Mouse (Mus musculus) midbrain, embryonic 15.5 days (tissue): ENCODE data around the gene Cdh26. TPM values are rescaled to one million over a fixed set of nuclear protein-coding genes. Genes with fewer than 3 reads are reported as not detected.
A peak's percentile ranks its signal among the peaks of the same experiment; 100 is the strongest.

ENCODE experiments used
- ATAC-seq: fragments of 200-750 bp; cut with Nextera tagmentation; replicated peaks from 2 replicates; pipeline ENCODE4 v1.8.0; 2017; ENCODE audit warnings: moderate TSS enrichment
- H3K27ac ChIP-seq: fragments of 300-500 bp; sonication (generic); 2 replicates; pipeline ENCODE4 v1.5.1; 2015; ENCODE audit warnings: mild to moderate bottlenecking, inconsistent platforms
- H3K27me3 ChIP-seq: fragments of 300-500 bp; sonication (generic); replicated peaks from 2 replicates; pipeline ENCODE4 v1.6.1; 2015; ENCODE audit warnings: inconsistent platforms
- H3K36me3 ChIP-seq: fragments of 300-500 bp; sonication (generic); replicated peaks from 2 replicates; pipeline ENCODE4 v1.6.1; 2015; ENCODE audit warnings: inconsistent platforms
- H3K4me1 ChIP-seq: fragments of 300-500 bp; sonication (generic); 2 replicates; pipeline ENCODE4 v1.6.1; 2015; ENCODE audit warnings: inconsistent platforms
- H3K4me2 ChIP-seq: fragments of 300-500 bp; sonication (generic); 2 replicates; pipeline ENCODE4 v1.6.1; 2015; ENCODE audit warnings: inconsistent platforms, mild to moderate bottlenecking, moderate library complexity
- H3K4me3 ChIP-seq: fragments of 300-500 bp; sonication (generic); 2 replicates; pipeline ENCODE4 v1.5.1; 2015; ENCODE audit warnings: mild to moderate bottlenecking, inconsistent platforms
- H3K9ac ChIP-seq: fragments of 300-500 bp; sonication (generic); 2 replicates; pipeline ENCODE4 v1.6.1; 2015; ENCODE audit warnings: mild to moderate bottlenecking, inconsistent platforms
- H3K9me3 ChIP-seq: fragments of 300-500 bp; sonication (generic); 2 replicates; pipeline ENCODE4 v1.6.1; 2016; ENCODE audit warnings: inconsistent platforms
- WGBS: fragments of 180-500 bp; shearing (Covaris S2); methylation state at CpG from one replicate; pipeline ENCODE4 v1.1.7; 2015; ENCODE audit warnings: mixed read lengths; 5-methylcytosine and 5-hydroxymethylcytosine counted together
- polyA plus RNA-seq: library from polyadenylated mRNA; unstranded; fragments of >200 nt; fragmentation: Nextera tagmentation; extraction: Ambion mirVana; gene quantifications from 2 replicates; pipeline ENCODE4 v1.2.1, GENCODE M21; 2015

Cdh26 gene
- polyA plus RNA-seq, 1 experiment from 2014 or later, result 0.27 TPM

- H3K9me3 ChIP-seq, result no peaks in the 10 kb centered on the region
- H3K27ac ChIP-seq, result no peak overlapping the region
- peaks cover 6% of the 10 kb centered on the region for H3K4me1 ChIP-seq
- ATAC-seq, result no peak
- H3K4me2 ChIP-seq, result no peak overlapping the region
- no peaks in the 10 kb centered on the region for H3K36me3 ChIP-seq
- WGBS, result 90% methylated on average over 4 of the region's 4 CpGs
- no peaks in the 10 kb centered on the region for H3K27me3 ChIP-seq
- no peak overlapping the region for H3K9ac ChIP-seq
- no peak overlapping the region for H3K4me3 ChIP-seq
Measured at GRCm38 (mm10) chr2:178519321-178519720, 89.0 kb downstream of the Cdh26 start.

GRCm38 (mm10) chr2:178520216-178520615 lies 89.9 kb downstream of the Cdh26 start:
- no peak overlapping the region for H3K9ac ChIP-seq
- no peak for ATAC-seq
- no peak overlapping the region for H3K4me2 ChIP-seq
- no peak overlapping the region for H3K4me3 ChIP-seq
- WGBS, result 70% methylated on average over 2 of the region's 2 CpGs
- no peak overlapping the region for H3K27ac ChIP-seq
- H3K4me1 ChIP-seq, result peaks cover 6% of the 10 kb centered on the region
- no peaks in the 10 kb centered on the region for H3K36me3 ChIP-seq
- H3K27me3 ChIP-seq, result no peaks in the 10 kb centered on the region
- H3K9me3 ChIP-seq, result no peaks in the 10 kb centered on the region

DNA sequence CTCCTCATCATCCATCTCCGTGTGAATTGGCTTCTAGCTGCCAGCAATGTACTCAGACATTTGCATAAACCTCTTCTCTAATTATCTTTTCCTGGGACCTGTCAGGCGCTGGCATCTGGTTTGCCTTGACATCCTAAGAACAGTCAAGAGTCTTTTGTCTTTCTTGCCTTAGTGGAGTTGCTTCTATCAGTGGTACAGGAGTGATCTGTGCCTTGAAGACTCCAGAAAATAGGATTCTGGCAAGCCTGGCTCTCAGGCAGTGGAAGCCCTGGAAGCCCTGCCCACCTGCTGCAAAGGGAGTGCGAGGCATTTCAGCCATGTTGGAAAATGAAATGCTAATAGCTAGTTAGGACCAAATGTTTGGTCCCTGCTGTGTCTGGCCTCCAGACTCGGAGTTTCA lies 92.0 kb downstream of the Cdh26 start:
- no peak overlapping the region for H3K4me2 ChIP-seq
- no peaks in the 10 kb centered on the region for H3K9me3 ChIP-seq
- H3K27ac ChIP-seq, result 0 out of 2 replicates have a peak overlapping the region, but pooled peaks have one; percentile 10
- no peak overlapping the region for H3K4me3 ChIP-seq
- H3K27me3 ChIP-seq, result no peaks in the 10 kb centered on the region
- no peak overlapping the region for H3K9ac ChIP-seq
- no peaks in the 10 kb centered on the region for H3K36me3 ChIP-seq
- peaks cover 6% of the 10 kb centered on the region for H3K4me1 ChIP-seq
- 28% methylated on average over 4 of the region's 4 CpGs for WGBS
- no peak for ATAC-seq

DNA sequence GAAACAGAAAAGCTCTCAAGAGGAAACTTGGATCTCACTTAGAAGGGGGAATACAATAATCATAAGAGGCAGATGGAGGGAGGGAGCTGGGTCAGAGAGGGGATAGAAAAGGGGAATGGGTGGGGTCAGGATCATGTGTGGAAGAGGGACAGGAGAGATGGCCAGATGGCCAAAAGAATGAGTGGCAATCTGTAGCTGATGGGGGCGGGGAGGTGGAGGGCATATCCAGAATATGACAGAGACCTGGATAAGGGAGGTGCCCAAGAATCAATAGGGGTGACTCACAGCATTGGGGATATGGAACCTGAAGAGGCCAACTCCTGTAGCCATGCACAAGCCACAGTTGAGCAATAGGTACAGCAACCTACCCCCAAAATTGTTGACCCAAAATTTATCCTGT lies 92.5 kb downstream of the Cdh26 start:
- H3K9ac ChIP-seq, result no peak overlapping the region
- H3K27me3 ChIP-seq, result no peaks in the 10 kb centered on the region
- H3K4me2 ChIP-seq, result no peak overlapping the region
- no peak overlapping the region for H3K27ac ChIP-seq
- no peak overlapping the region for H3K4me3 ChIP-seq
- 96% methylated on average over 1 of the region's 1 CpGs for WGBS
- ATAC-seq, result 0 out of 2 replicates have a peak, but pooled peaks have one; percentile 11
- peaks cover 6% of the 10 kb centered on the region for H3K4me1 ChIP-seq
- no peaks in the 10 kb centered on the region for H3K36me3 ChIP-seq
- H3K9me3 ChIP-seq, result no peaks in the 10 kb centered on the region

DNA sequence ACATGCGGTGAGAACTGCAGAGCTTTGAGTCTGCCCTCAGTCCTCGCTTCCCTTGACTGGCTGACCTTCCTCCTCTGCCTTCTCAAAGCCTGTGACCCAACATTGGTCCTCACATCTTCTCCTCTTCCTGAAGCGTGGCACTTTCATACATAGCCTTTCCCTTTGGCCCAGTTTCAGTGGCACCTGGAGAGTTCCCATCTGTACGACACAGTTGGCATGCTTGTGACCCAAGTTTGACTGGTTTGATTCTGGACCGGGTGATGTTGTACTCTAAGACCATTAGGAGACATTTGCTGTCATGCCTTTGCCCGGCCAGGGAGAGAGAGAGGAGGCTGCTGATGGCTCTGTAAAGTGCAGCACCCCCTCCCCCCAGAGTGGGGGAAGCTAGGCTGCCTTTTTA lies 96.4 kb downstream of the Cdh26 start:
- Histone ChIP-seq H3K27ac (no peak overlapping the region), H3K4me2 (no peak overlapping the region), H3K4me3 (no peak overlapping the region), H3K36me3 (no peaks in the 10 kb centered on the region), H3K9me3 (no peaks in the 10 kb centered on the region), H3K9ac (no peak overlapping the region), H3K27me3 (no peaks in the 10 kb centered on the region), H3K4me1 (peaks cover 6% of the 10 kb centered on the region)
- 84% methylated on average over 6 of the region's 6 CpGs for WGBS
- ATAC-seq, result no peak

- Histone ChIP-seq H3K27ac (no peak overlapping the region), H3K4me2 (no peak overlapping the region), H3K9ac (no peak overlapping the region), H3K4me3 (no peak overlapping the region), H3K36me3 (no peaks in the 10 kb centered on the region), H3K9me3 (no peaks in the 10 kb centered on the region), H3K4me1 (no peaks in the 10 kb centered on the region), H3K27me3 (no peaks in the 10 kb centered on the region)
- WGBS, result 74% methylated on average over 5 of the region's 5 CpGs
- ATAC-seq, result no peak
Measured at GRCm38 (mm10) chr2:178531226-178531625, 100.9 kb downstream of the Cdh26 start.

GRCm38 (mm10) chr2:178536574-178536973 lies 106.2 kb downstream of the Cdh26 start:
- H3K9me3 ChIP-seq, result no peaks in the 10 kb centered on the region
- no peaks in the 10 kb centered on the region for H3K27me3 ChIP-seq
- no peak overlapping the region for H3K27ac ChIP-seq
- H3K4me3 ChIP-seq, result no peak overlapping the region
- no peaks in the 10 kb centered on the region for H3K4me1 ChIP-seq
- no peak for ATAC-seq
- no peaks in the 10 kb centered on the region for H3K36me3 ChIP-seq
- no peak overlapping the region for H3K4me2 ChIP-seq
- no peak overlapping the region for H3K9ac ChIP-seq
- WGBS, result 84% methylated on average over 4 of the region's 4 CpGs

Other genes starting within 250 kb of the Cdh26 start
- 0.36 and 0.57 TPM in 2 replicates for gene Sycp2, start 22.8 kb upstream of the Cdh26 start, polyA plus RNA-seq
- gene Ppp1r3d, start 16.1 kb upstream of the Cdh26 start, polyA plus RNA-seq, result 2.9 and 3.4 TPM in 2 replicates
- 14.2 and 17.2 TPM in 2 replicates for gene Fam217b, start 16.0 kb upstream of the Cdh26 start, polyA plus RNA-seq